Mouse (Mus musculus): Measurements from ENCODE around the gene 1700067K01Rik.

- no peak for TF ChIP-seq CTCF (IDR thresholded peaks at IDR 0.05; ENCODE audit: control insufficient read depth, insufficient read depth, insufficient read length)
- no peak for TF ChIP-seq MAX (IDR thresholded peaks at IDR 0.05)
- no peak for TF ChIP-seq MYOG (IDR thresholded peaks at IDR 0.05; ENCODE audit: control insufficient read depth, extremely low read depth, insufficient read length)
- no peak for TF ChIP-seq USF1 (IDR thresholded peaks at IDR 0.05; ENCODE audit: low read depth)
- no peak for TF ChIP-seq CEBPB (IDR thresholded peaks at IDR 0.05; ENCODE audit: low read depth)
Observed at GRCm38 (mm10) chr8:83976779-83977350, 24.4 kb upstream of the 1700067K01Rik start.
